Mouse (Mus musculus) forebrain, postnatal 0 days (tissue): ENCODE data around the gene Sh2b1. TPM values are rescaled to one million over a fixed set of nuclear protein-coding genes. Genes with fewer than 3 reads are reported as not detected.
A peak's percentile ranks its signal among the peaks of the same experiment; 100 is the strongest.

Experiments
- ATAC-seq: fragments of 200-750 bp; cut with Nextera tagmentation; 2 replicates; pipeline ENCODE4 v1.8.0; 2017; ENCODE audit warnings: mild to moderate bottlenecking, moderate library complexity
- DNase-seq: peaks from one replicate; pipeline ENCODE4 v3.0.0-alpha.2; 2015
- H3K27ac ChIP-seq: fragments of 300-500 bp; sonication (generic); 2 replicates; pipeline ENCODE4 v1.5.1; 2014; ENCODE audit warnings: low read depth, mild to moderate bottlenecking, antibody characterized with exemption, low read length, moderate library complexity, mixed read lengths
- H3K27me3 ChIP-seq: fragments of 300-500 bp; sonication (generic); 2 replicates; pipeline ENCODE4 v1.6.1; 2014; ENCODE audit warnings: mild to moderate bottlenecking, low read length, mixed read lengths; ENCODE audit not compliant: insufficient read depth
- H3K36me3 ChIP-seq: fragments of 300-500 bp; sonication (generic); 2 replicates; pipeline ENCODE4 v1.6.1; 2014; ENCODE audit warnings: mild to moderate bottlenecking, moderate library complexity; ENCODE audit not compliant: insufficient read depth
- H3K4me1 ChIP-seq: fragments of 300-500 bp; sonication (generic); 2 replicates; pipeline ENCODE4 v1.6.1; 2014; ENCODE audit warnings: antibody characterized with exemption; ENCODE audit not compliant: insufficient read depth
- H3K4me2 ChIP-seq: fragments of 300-500 bp; sonication (generic); 2 replicates; pipeline ENCODE4 v1.6.1; 2014; ENCODE audit warnings: low read depth, mild to moderate bottlenecking, moderate library complexity
- H3K4me3 ChIP-seq: fragments of 300-500 bp; sonication (generic); 2 replicates; pipeline ENCODE4 v1.5.1; 2014; ENCODE audit warnings: low read depth, low read length, mixed read lengths
- H3K9ac ChIP-seq: fragments of 300-500 bp; sonication (generic); 2 replicates; pipeline ENCODE4 v1.6.1; 2014; ENCODE audit warnings: mild to moderate bottlenecking
- H3K9me3 ChIP-seq: fragments of 300-500 bp; sonication (generic); 2 replicates; pipeline ENCODE4 v1.6.1; 2016; ENCODE audit warnings: low read length
- CTCF ChIP-seq: sonication (generic); IDR thresholded peaks from 2 replicates; pipeline ENCODE4 v1.5.1; 2016; ENCODE audit warnings: antibody characterized with exemption, control low read depth, low read depth
- WGBS: fragments of 180-500 bp; shearing (Covaris S2); extraction: QIAGEN DNeasy Blood & Tissue Kit; methylation state at CpG from one replicate; pipeline ENCODE4 v1.1.7; 2014; 5-methylcytosine and 5-hydroxymethylcytosine counted together
- polyA plus RNA-seq: library from polyadenylated mRNA; unstranded; fragments of >200 nt; fragmentation: Nextera tagmentation; extraction: Ambion mirVana; gene quantifications from 2 replicates; pipeline ENCODE4 v1.2.1, GENCODE M21; 2015
- total RNA-seq: library from RNA; depleted of rRNA; stranded (reverse); fragments of >200 nt; gene quantifications from 2 replicates; pipeline ENCODE4 v1.2.3, GENCODE M21; 2014

The Sh2b1 gene
- total and polyA plus RNA-seq, 2 experiments from 2014 or later, result 35.4 to 70.4 TPM

GRCm38 (mm10) chr7:126503273-126503878 lies 28.2 kb upstream of the Sh2b1 start, which contains the start of gene Atxn2l:
Gene Atxn2l, minus strand, starts transcription at chr7:126503437.
- H3K4me1 ChIP-seq, result peaks cover 5% of the 10 kb centered on the region; the same call in 1 of the 2 replicates
- peak; percentile 85 for ATAC-seq

DNA sequence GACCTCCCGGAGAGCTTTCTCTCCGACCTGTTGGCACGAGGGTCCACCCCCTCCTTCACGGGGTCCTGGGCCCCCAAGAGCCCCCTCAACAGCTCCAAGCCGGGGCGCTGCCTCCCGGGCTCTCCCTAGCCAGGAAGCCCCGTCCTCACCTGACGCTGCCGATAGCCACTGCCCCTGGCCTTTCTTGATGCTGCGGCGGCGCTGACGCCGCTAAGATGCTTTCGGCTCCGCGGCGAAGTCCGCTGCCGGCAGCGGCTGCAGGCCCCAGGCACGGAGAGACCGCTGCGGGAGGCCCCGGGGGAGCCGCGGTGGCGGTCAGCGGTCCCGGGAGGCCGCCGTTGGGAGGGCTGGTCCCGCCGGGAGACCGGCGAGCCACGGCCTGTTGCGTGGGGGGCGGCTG lies 27.5 kb upstream of the Sh2b1 start:
- no peak for TF ChIP-seq CTCF
- 2% methylated on average over 36 of the region's 40 CpGs for WGBS
- peak overlapping the region; percentile 98 for H3K9ac ChIP-seq
- H3K4me1 ChIP-seq, result peaks cover 5% of the 10 kb centered on the region; the same call in 1 of the 2 replicates
- no peaks in the 10 kb centered on the region for H3K9me3 ChIP-seq
- no peaks in the 10 kb centered on the region for H3K27me3 ChIP-seq
- ATAC-seq, result no peak
- H3K36me3 ChIP-seq, result peaks cover 34% of the 10 kb centered on the region
- peak overlapping the region; percentile 96 for H3K4me3 ChIP-seq
- DNase-seq, result no peak
- H3K4me2 ChIP-seq, result peak overlapping the region; percentile 60
- peak overlapping the region; percentile 96 for H3K27ac ChIP-seq

More at GRCm38 (mm10) chr7:126503273-126503878, 28.2 kb upstream of the Sh2b1 start, which contains the start of gene Atxn2l:
- WGBS, result 4% methylated on average over 62 of the region's 72 CpGs
- peak within 1 kb of the TSS; percentile 60 for H3K4me2 ChIP-seq
- H3K9ac ChIP-seq, result peak within 1 kb of the TSS; percentile 98
- no peaks in the 10 kb centered on the region for H3K9me3 ChIP-seq
- peak; percentile 72 for TF ChIP-seq CTCF
- H3K4me3 ChIP-seq, result peak within 1 kb of the TSS; percentile 96
- peaks cover 27% of the 10 kb centered on the region for H3K36me3 ChIP-seq
- H3K27ac ChIP-seq, result peak within 1 kb of the TSS; percentile 96
- DNase-seq, result peak; percentile 100
- no peaks in the 10 kb centered on the region for H3K27me3 ChIP-seq

GRCm38 (mm10) chr7:126502023-126502741 lies 27.0 kb upstream of the Sh2b1 start:
- H3K36me3 ChIP-seq, result peaks cover 39% of the 10 kb centered on the region
- peak overlapping the region; percentile 96 for H3K4me3 ChIP-seq
- no peak for TF ChIP-seq CTCF
- no peaks in the 10 kb centered on the region for H3K9me3 ChIP-seq
- 4% methylated on average over 52 of the region's 57 CpGs for WGBS
- peak overlapping the region; percentile 60 for H3K4me2 ChIP-seq
- peaks cover 5% of the 10 kb centered on the region; the same call in 1 of the 2 replicates for H3K4me1 ChIP-seq
- peak overlapping the region; percentile 96 for H3K27ac ChIP-seq
- H3K27me3 ChIP-seq, result no peaks in the 10 kb centered on the region
- ATAC-seq (peak; percentile 90), DNase-seq (peak; percentile 98)
- H3K9ac ChIP-seq, result peak overlapping the region; percentile 98

DNA sequence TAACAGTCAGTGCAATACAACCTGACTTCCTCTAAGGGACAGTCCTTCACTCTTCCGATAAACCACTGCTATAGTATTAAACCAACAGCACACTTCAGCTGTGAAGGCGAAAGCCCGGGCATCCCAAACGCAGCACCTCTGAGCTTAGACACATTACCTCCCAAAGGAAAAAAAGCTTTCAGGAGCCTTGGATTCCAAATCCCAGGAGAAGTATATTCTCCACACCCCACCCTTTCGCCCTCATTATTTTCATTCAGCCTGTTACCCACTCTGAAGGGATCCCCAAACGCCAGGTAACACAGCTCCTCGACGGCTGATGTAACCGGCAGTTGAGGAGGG lies 26.4 kb upstream of the Sh2b1 start:
- peak overlapping the region; percentile 60 for H3K4me2 ChIP-seq
- H3K27ac ChIP-seq, result peak overlapping the region; percentile 96
- no peak for TF ChIP-seq CTCF
- H3K27me3 ChIP-seq, result no peaks in the 10 kb centered on the region
- ATAC-seq (no peak), DNase-seq (no peak)
- peak overlapping the region; percentile 71 for H3K9ac ChIP-seq
- no peaks in the 10 kb centered on the region for H3K9me3 ChIP-seq
- peaks cover 5% of the 10 kb centered on the region; the same call in 1 of the 2 replicates for H3K4me1 ChIP-seq
- H3K36me3 ChIP-seq, result peaks cover 45% of the 10 kb centered on the region
- peak overlapping the region; percentile 96 for H3K4me3 ChIP-seq
- WGBS, result 3% methylated on average over 9 of the region's 9 CpGs

- ATAC-seq, result no peak
- DNase-seq, result no peak
- no peaks in the 10 kb centered on the region for H3K9me3 ChIP-seq
- H3K36me3 ChIP-seq, result peaks cover 67% of the 10 kb centered on the region
- H3K4me3 ChIP-seq, result no peak overlapping the region
- no peak for TF ChIP-seq CTCF
- H3K4me2 ChIP-seq, result no peak overlapping the region
- no peak overlapping the region for H3K9ac ChIP-seq
- H3K4me1 ChIP-seq, result peaks cover 5% of the 10 kb centered on the region; the same call in 1 of the 2 replicates
- no peak overlapping the region for H3K27ac ChIP-seq
- no peaks in the 10 kb centered on the region for H3K27me3 ChIP-seq
- WGBS, result 96% methylated on average over 7 of the region's 7 CpGs
Observed at GRCm38 (mm10) chr7:126499416-126499815, 24.2 kb upstream of the Sh2b1 start.

- H3K4me1 ChIP-seq, result 0 out of 2 replicates have a peak, but pooled peaks cover 5% of the 10 kb centered on the region
- no peaks in the 10 kb centered on the region for H3K27me3 ChIP-seq
- H3K4me3 ChIP-seq, result no peak overlapping the region
- H3K36me3 ChIP-seq, result peaks cover 81% of the 10 kb centered on the region
- ATAC-seq (no peak), DNase-seq (no peak)
- no peak overlapping the region for H3K27ac ChIP-seq
- no peaks in the 10 kb centered on the region for H3K9me3 ChIP-seq
- H3K9ac ChIP-seq, result no peak overlapping the region
- H3K4me2 ChIP-seq, result no peak overlapping the region
- no peak for TF ChIP-seq CTCF
- WGBS, result 89% methylated on average over 12 of the region's 12 CpGs
Observed at GRCm38 (mm10) chr7:126497966-126498365, 22.7 kb upstream of the Sh2b1 start.

DNA sequence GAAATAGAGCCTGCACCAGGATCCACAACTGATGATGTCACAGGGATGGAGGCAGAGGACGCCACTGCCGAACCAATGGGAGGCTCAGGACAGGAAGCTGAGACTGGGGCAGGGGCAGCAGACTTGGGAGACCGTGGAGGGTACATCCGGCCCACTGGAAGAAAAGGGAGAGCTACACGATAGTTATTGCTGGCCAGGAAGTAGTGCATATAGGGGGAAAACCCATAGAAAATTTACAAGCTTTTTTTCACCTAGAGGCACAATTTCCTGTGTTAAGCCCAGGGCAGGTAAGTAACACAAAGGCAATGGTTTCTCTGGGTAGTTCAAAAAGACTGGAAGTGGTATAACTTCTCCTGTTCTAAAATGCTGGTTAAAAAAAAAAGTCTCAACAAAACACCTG lies 21.3 kb upstream of the Sh2b1 start:
- ATAC-seq, result no peak
- WGBS, result 90% methylated on average over 5 of the region's 5 CpGs

More for the DNA sequence above, 21.3 kb upstream of the Sh2b1 start:
- Histone ChIP-seq H3K9me3 (no peaks in the 10 kb centered on the region), H3K9ac (no peak overlapping the region), H3K36me3 (peaks cover 95% of the 10 kb centered on the region), H3K4me2 (no peak overlapping the region), H3K27ac (no peak overlapping the region), H3K27me3 (no peaks in the 10 kb centered on the region), H3K4me1 (0 out of 2 replicates have a peak, but pooled peaks cover 5% of the 10 kb centered on the region), H3K4me3 (no peak overlapping the region)
- DNase-seq, result no peak
- TF ChIP-seq CTCF, result no peak
